9 mouse cellular contexts compared by ENCODE assay signal in genomic region chrX:163549666-163550065, GRCm38 (mm10). TPM values are rescaled to one million over a fixed set of nuclear protein-coding genes. Genes with fewer than 3 reads are reported as not detected.
DNase-seq lines count a peak whose midpoint lies in the region; ATAC-seq and TF ChIP-seq lines count a peak whose summit lies in the region.
"Had no signal": no experiment of that assay in that cellular context is flagged by ENCODE, and none has a peak within 500 bp of the region (broad histone marks: within the 10 kb centered on the region; RNA-seq: fewer than 3 reads in every experiment).

Gene Grpr (minus strand): TSS chrX:163549677.

- H3K27ac ChIP-seq in ES-E14 (ENCODE audit: insufficient read depth, low read depth, low read length, poor library complexity, severe bottlenecking): no peak within 1 kb of the TSS
- H3K27ac ChIP-seq in embryonic facial prominence, embryonic 14.5 days (replicated peaks; ENCODE audit: low read depth, low read length): no peak within 1 kb of the TSS
- no peak within 1 kb of the TSS for H3K27ac ChIP-seq in hindbrain, embryonic 16.5 days (ENCODE audit: low read depth, low read length)
- H3K27ac ChIP-seq: heart, embryonic 15.5 days had no signal

- 15% methylated on average over 7 of the region's 7 CpGs for WGBS in embryonic facial prominence, embryonic 14.5 days
- 13% methylated on average over 7 of the region's 7 CpGs for WGBS in hindbrain, embryonic 16.5 days

- no peak within 1 kb of the TSS for H3K9ac ChIP-seq in ES-E14 (ENCODE audit: insufficient read depth, low read depth, low read length, poor library complexity, severe bottlenecking)
- no peak within 1 kb of the TSS for H3K9ac ChIP-seq in embryonic facial prominence, embryonic 14.5 days (ENCODE audit: low read depth, low read length)
- H3K9ac ChIP-seq in hindbrain, embryonic 16.5 days (ENCODE audit: low read depth, low read length): no peak within 1 kb of the TSS
- H3K9ac ChIP-seq: heart, embryonic 15.5 days had no signal

- no peaks in the 10 kb centered on the region for H3K4me1 ChIP-seq in ES-E14 (ENCODE audit: control insufficient read depth in 2 of 2, insufficient read depth in 2 of 2, low read length in 2 of 2, poor library complexity in 1 of 2)
- H3K4me1 ChIP-seq in embryonic facial prominence, embryonic 14.5 days (ENCODE audit: control insufficient read depth, insufficient read depth, low read length): no peaks in the 10 kb centered on the region
- H3K4me1 ChIP-seq in hindbrain, embryonic 16.5 days (ENCODE audit: control insufficient read depth, insufficient read depth, low read depth, low read length): no peaks in the 10 kb centered on the region
- H3K4me1 ChIP-seq: heart, embryonic 15.5 days had no signal

- H3K36me3 ChIP-seq in ES-E14 (ENCODE audit: control insufficient read depth, insufficient read depth, low read length, poor library complexity, severe bottlenecking): no peaks in the 10 kb centered on the region
- no peaks in the 10 kb centered on the region for H3K36me3 ChIP-seq in embryonic facial prominence, embryonic 14.5 days (ENCODE audit: control insufficient read depth, insufficient read depth, low read length)
- H3K36me3 ChIP-seq in hindbrain, embryonic 16.5 days (ENCODE audit: control insufficient read depth, insufficient read depth, low read length): no peaks in the 10 kb centered on the region
- H3K36me3 ChIP-seq: heart, embryonic 15.5 days had no signal

- no peak within 1 kb of the TSS for H3K4me3 ChIP-seq in ES-E14 (ENCODE audit: insufficient read depth in 1 of 2, low read depth in 1 of 2, low read length in 2 of 2, poor library complexity in 1 of 2, severe bottlenecking in 1 of 2)
- H3K4me3 ChIP-seq in embryonic facial prominence, embryonic 14.5 days (ENCODE audit: low read depth, low read length): no peak within 1 kb of the TSS
- no peak within 1 kb of the TSS for H3K4me3 ChIP-seq in hindbrain, embryonic 16.5 days (ENCODE audit: low read length)
- H3K4me3 ChIP-seq: heart, embryonic 15.5 days had no signal

- peak; percentile 17 for DNase-seq in ES-E14 (ENCODE audit: low read depth, low spot score)
- DNase-seq in adrenal gland, adult 2 months: peak; percentile 62
- DNase-seq in embryonic facial prominence, embryonic 14.5 days (ENCODE audit: low spot score): peak; percentile 86
- DNase-seq in layer of hippocampus, postnatal 10 days (ENCODE audit: low spot score in 2 of 2): peak; percentile 35 to 62
- DNase-seq in lung, postnatal 10 days: peak; percentile 49
- peak; percentile 25 for DNase-seq in right cerebral cortex, adult 18-20 months
- DNase-seq in spleen, postnatal 14 days (ENCODE audit: low spot score in 2 of 2): no peak

- ATAC-seq in embryonic facial prominence, embryonic 14.5 days (ENCODE audit: low read depth): peak; percentile 90
- peak; percentile 93 for ATAC-seq in hindbrain, embryonic 16.5 days

- H3K9me3 ChIP-seq in ES-E14 (ENCODE audit: control insufficient read depth, insufficient read depth, low read depth, low read length): no peaks in the 10 kb centered on the region
- no peaks in the 10 kb centered on the region for H3K9me3 ChIP-seq in embryonic facial prominence, embryonic 14.5 days (ENCODE audit: control insufficient read depth, low read length)
- no peaks in the 10 kb centered on the region for H3K9me3 ChIP-seq in hindbrain, embryonic 16.5 days (ENCODE audit: control insufficient read depth, low read length)
- H3K9me3 ChIP-seq: heart, embryonic 15.5 days had no signal

- H3K27me3 ChIP-seq in embryonic facial prominence, embryonic 14.5 days (replicated peaks; ENCODE audit: control insufficient read depth, insufficient read depth, low read length): peaks cover 34% of the 10 kb centered on the region
- peaks cover 4% of the 10 kb centered on the region; the same call in 1 of the 2 replicates for H3K27me3 ChIP-seq in hindbrain, embryonic 16.5 days (replicated peaks; ENCODE audit: control insufficient read depth, insufficient read depth, low read length)
- H3K27me3 ChIP-seq: heart, embryonic 15.5 days had no signal

- in situ Hi-C loops in ES-E14 (cut with MboI; ENCODE audit: low sequenced_read_pairs in 2 of 2, unreplicated experiment in 2 of 2): no loop called here

- H3K4me2 ChIP-seq in embryonic facial prominence, embryonic 14.5 days (ENCODE audit: low read depth, low read length): no peak within 1 kb of the TSS
- no peak within 1 kb of the TSS for H3K4me2 ChIP-seq in hindbrain, embryonic 16.5 days (ENCODE audit: low read length)
- H3K4me2 ChIP-seq: heart, embryonic 15.5 days had no signal

TF ChIP-seq in ES-E14, 5 proteins besides CTCF, POLR2A, EP300 and RAD21:
- TF ChIP-seq CHD2 (IDR thresholded peaks at IDR 0.05; ENCODE audit: low read depth, low read length): no peak
- TF ChIP-seq ZC3H11A (IDR thresholded peaks at IDR 0.05; ENCODE audit: borderline replicate concordance, low read depth, low read length): no peak; the same call in 1 of the 2 replicates
- TF ChIP-seq ZNF384 (IDR thresholded peaks at IDR 0.05; ENCODE audit: low read depth, low read length): no peak
- no peak for TF ChIP-seq HCFC1 (IDR thresholded peaks at IDR 0.05; ENCODE audit: borderline replicate concordance, insufficient read depth, low read length)
- TF ChIP-seq MAFK (IDR thresholded peaks at IDR 0.05; ENCODE audit: insufficient read depth, low read depth, low read length): no peak

RNA-seq across cellular contexts. Expression of gene Grpr, which starts in this region (rescaled TPM):
- total RNA-seq in ES-E14 (2012; rRNA removed): not detected in 2 replicates
- total RNA-seq in adrenal gland, adult 2 months (2021): 1 to 10 TPM; 5.3 to 7.3 TPM
- polyA plus RNA-seq in adrenal gland, adult 2 months (2012; rRNA removed): 1.1 and 1.5 TPM in 2 replicates
- 0.60 and 0.77 TPM in 2 replicates for polyA plus RNA-seq in embryonic facial prominence, embryonic 14.5 days (2014; fragmentation: Nextera tagmentation; extraction: Ambion mirVana)
- 2.4 TPM in 2 replicates for polyA plus RNA-seq in hindbrain, embryonic 16.5 days (2015; fragmentation: Nextera tagmentation; extraction: Ambion mirVana)
- total RNA-seq in layer of hippocampus, postnatal 10 days (2021): 1 to 10 TPM; 3.0 to 4.2 TPM

Comparison
In these comparisons a context has a peak if more than half of its experiments do, and no peak if none do; other contexts are left out.
1. Peak in DNase-seq in ES-E14; RNA of the gene not detected or under 1 TPM.
2. Peak in DNase-seq and ATAC-seq in embryonic facial prominence, embryonic 14.5 days; RNA of the gene not detected or under 1 TPM.
3. DNase-seq: peak in adrenal gland, adult 2 months (single experiment), layer of hippocampus, postnatal 10 days (2 of 2), lung, postnatal 10 days (single experiment) and right cerebral cortex, adult 18-20 months (single experiment); none in spleen, postnatal 14 days (0 of 2).